Mouse (Mus musculus): Measurements from ENCODE around the gene Otx1.

- no peak for TF ChIP-seq POLR2A (IDR thresholded peaks at IDR 0.05; ENCODE audit: low read depth, low read length)
- no peak for TF ChIP-seq MAX (IDR thresholded peaks at IDR 0.05; ENCODE audit: low read length)
- TF ChIP-seq NRF1 (IDR thresholded peaks at IDR 0.05; ENCODE audit: low read depth, low read length) = no peak
- no peak for TF ChIP-seq ZNF384 (IDR thresholded peaks at IDR 0.05; ENCODE audit: low read depth, low read length)
- TF ChIP-seq MAZ (IDR thresholded peaks at IDR 0.05; ENCODE audit: low read depth, low read length) = no peak
These were observed 17.9 kb upstream of the Otx1 start for GRCm38 (mm10) chr11:22020602-22021001.
